Mouse (Mus musculus): ENCODE measurements around the gene Cd96. TPM values are rescaled to one million over a fixed set of nuclear protein-coding genes. Genes with fewer than 3 reads are reported as not detected.
A peak's percentile ranks its signal among the peaks of the same experiment; 100 is the strongest.

The Cd96 gene
- polyA plus RNA-seq, 1 experiment from 2014 or later, result 0.08 TPM

GRCm38 (mm10) chr16:46036261-46036660, 83.8 kb downstream of the Cd96 start:
- no peak for ATAC-seq (ENCODE audit: extremely low read depth, insufficient number of reproducible peaks, low FRiP score, low TSS enrichment)
- no peak overlapping the region for H3K4me2 ChIP-seq
- no peak overlapping the region for H3K27ac ChIP-seq (replicated peaks)
- no peaks in the 10 kb centered on the region for H3K4me1 ChIP-seq
- H3K36me3 ChIP-seq, result no peaks in the 10 kb centered on the region
- no peaks in the 10 kb centered on the region for H3K9me3 ChIP-seq
- H3K27me3 ChIP-seq (replicated peaks), result no peaks in the 10 kb centered on the region
- no peak overlapping the region for H3K9ac ChIP-seq
- H3K4me3 ChIP-seq, result no peak overlapping the region
- WGBS, result 57% methylated on average over 2 of the region's 2 CpGs

GRCm38 (mm10) chr16:46033896-46034295, 86.2 kb downstream of the Cd96 start:
- Histone ChIP-seq H3K4me1 (no peaks in the 10 kb centered on the region), H3K27me3 (replicated peaks) (no peaks in the 10 kb centered on the region), H3K36me3 (no peaks in the 10 kb centered on the region), H3K27ac (replicated peaks) (no peak overlapping the region), H3K4me2 (no peak overlapping the region), H3K9me3 (no peaks in the 10 kb centered on the region), H3K9ac (no peak overlapping the region), H3K4me3 (no peak overlapping the region)
- WGBS, result 63% methylated on average over 9 of the region's 9 CpGs
- ATAC-seq (ENCODE audit: extremely low read depth, insufficient number of reproducible peaks, low FRiP score, low TSS enrichment), result no peak

- Histone ChIP-seq H3K27ac (replicated peaks) (no peak overlapping the region), H3K9ac (no peak overlapping the region), H3K4me2 (no peak overlapping the region), H3K4me3 (no peak overlapping the region), H3K4me1 (no peaks in the 10 kb centered on the region; the same call in 1 of the 2 replicates), H3K27me3 (replicated peaks) (no peaks in the 10 kb centered on the region), H3K36me3 (no peaks in the 10 kb centered on the region), H3K9me3 (no peaks in the 10 kb centered on the region)
- 59% methylated on average over 5 of the region's 5 CpGs for WGBS
- ATAC-seq (ENCODE audit: extremely low read depth, insufficient number of reproducible peaks, low FRiP score, low TSS enrichment), result no peak
Observed at GRCm38 (mm10) chr16:46022958-46023491, 97.0 kb downstream of the Cd96 start.

- 47% methylated on average over 5 of the region's 5 CpGs for WGBS
- no peaks in the 10 kb centered on the region for H3K9me3 ChIP-seq
- ATAC-seq (ENCODE audit: extremely low read depth, insufficient number of reproducible peaks, low FRiP score, low TSS enrichment), result no peak
Observed at GRCm38 (mm10) chr16:46022189-46022928, 97.7 kb downstream of the Cd96 start.

GRCm38 (mm10) chr16:46021302-46021701, 98.7 kb downstream of the Cd96 start:
- WGBS, result 75% methylated on average over 2 of the region's 2 CpGs
- no peak overlapping the region for H3K27ac ChIP-seq (replicated peaks)
- H3K9ac ChIP-seq, result no peak overlapping the region
- no peaks in the 10 kb centered on the region for H3K27me3 ChIP-seq (replicated peaks)
- no peaks in the 10 kb centered on the region for H3K36me3 ChIP-seq
- no peak overlapping the region for H3K4me3 ChIP-seq
- no peak overlapping the region for H3K4me2 ChIP-seq
- no peak for ATAC-seq (ENCODE audit: extremely low read depth, insufficient number of reproducible peaks, low FRiP score, low TSS enrichment)
- H3K4me1 ChIP-seq, result no peaks in the 10 kb centered on the region; the same call in 1 of the 2 replicates
- H3K9me3 ChIP-seq, result no peaks in the 10 kb centered on the region

More at GRCm38 (mm10) chr16:46022189-46022928, 97.7 kb downstream of the Cd96 start:
- no peak overlapping the region for H3K9ac ChIP-seq
- H3K4me3 ChIP-seq, result no peak overlapping the region
- no peak overlapping the region for H3K4me2 ChIP-seq
- H3K36me3 ChIP-seq, result no peaks in the 10 kb centered on the region
- no peak overlapping the region for H3K27ac ChIP-seq (replicated peaks)
- no peaks in the 10 kb centered on the region for H3K27me3 ChIP-seq (replicated peaks)
- no peaks in the 10 kb centered on the region; the same call in 1 of the 2 replicates for H3K4me1 ChIP-seq

GRCm38 (mm10) chr16:46020396-46020795, 99.7 kb downstream of the Cd96 start:
- H3K4me3 ChIP-seq, result no peak overlapping the region
- no peak for ATAC-seq (ENCODE audit: extremely low read depth, insufficient number of reproducible peaks, low FRiP score, low TSS enrichment)
- H3K9ac ChIP-seq, result no peak overlapping the region
- 64% methylated on average over 2 of the region's 2 CpGs for WGBS
- H3K9me3 ChIP-seq, result no peaks in the 10 kb centered on the region
- no peaks in the 10 kb centered on the region; the same call in 1 of the 2 replicates for H3K4me1 ChIP-seq
- H3K36me3 ChIP-seq, result no peaks in the 10 kb centered on the region
- H3K4me2 ChIP-seq, result no peak overlapping the region
- H3K27ac ChIP-seq (replicated peaks), result no peak overlapping the region
- H3K27me3 ChIP-seq (replicated peaks), result no peaks in the 10 kb centered on the region

GRCm38 (mm10) chr16:46019799-46020198, 100.3 kb downstream of the Cd96 start:
- no peaks in the 10 kb centered on the region for H3K36me3 ChIP-seq
- no peak for ATAC-seq (ENCODE audit: extremely low read depth, insufficient number of reproducible peaks, low FRiP score, low TSS enrichment)
- H3K9me3 ChIP-seq, result no peaks in the 10 kb centered on the region
- no peak overlapping the region for H3K27ac ChIP-seq (replicated peaks)
- H3K4me2 ChIP-seq, result no peak overlapping the region
- no peak overlapping the region for H3K4me3 ChIP-seq
- no peaks in the 10 kb centered on the region for H3K27me3 ChIP-seq (replicated peaks)
- 72% methylated on average over 4 of the region's 4 CpGs for WGBS
- no peaks in the 10 kb centered on the region; the same call in 1 of the 2 replicates for H3K4me1 ChIP-seq
- H3K9ac ChIP-seq, result no peak overlapping the region

- no peak overlapping the region for H3K27ac ChIP-seq (replicated peaks)
- no peak overlapping the region for H3K4me3 ChIP-seq
- no peaks in the 10 kb centered on the region for H3K27me3 ChIP-seq (replicated peaks)
- ATAC-seq (ENCODE audit: extremely low read depth, insufficient number of reproducible peaks, low FRiP score, low TSS enrichment), result no peak
- 63% methylated on average over 1 of the region's 1 CpGs for WGBS
- no peaks in the 10 kb centered on the region; the same call in 1 of the 2 replicates for H3K4me1 ChIP-seq
- no peak overlapping the region for H3K4me2 ChIP-seq
- no peaks in the 10 kb centered on the region for H3K36me3 ChIP-seq
- no peaks in the 10 kb centered on the region for H3K9me3 ChIP-seq
- no peak overlapping the region for H3K9ac ChIP-seq
Observed at GRCm38 (mm10) chr16:46019359-46019758, 100.7 kb downstream of the Cd96 start.

GRCm38 (mm10) chr16:46011696-46012095, 108.4 kb downstream of the Cd96 start:
- H3K27ac ChIP-seq (replicated peaks), result no peak overlapping the region
- H3K36me3 ChIP-seq, result no peaks in the 10 kb centered on the region
- H3K9me3 ChIP-seq, result no peaks in the 10 kb centered on the region
- H3K4me2 ChIP-seq, result no peak overlapping the region
- no peak overlapping the region for H3K4me3 ChIP-seq
- no peak for ATAC-seq (ENCODE audit: extremely low read depth, insufficient number of reproducible peaks, low FRiP score, low TSS enrichment)
- H3K9ac ChIP-seq, result no peak overlapping the region
- 78% methylated on average over 1 of the region's 1 CpGs for WGBS
- peaks cover 9% of the 10 kb centered on the region; the same call in 1 of the 2 replicates for H3K27me3 ChIP-seq (replicated peaks)
- peaks cover 13% of the 10 kb centered on the region for H3K4me1 ChIP-seq

GRCm38 (mm10) chr16:46010906-46011220, 109.2 kb downstream of the Cd96 start:
- Histone ChIP-seq H3K4me2 (peak overlapping the region; percentile 87), H3K9me3 (no peaks in the 10 kb centered on the region), H3K9ac (peak overlapping the region; percentile 79), H3K4me3 (peak overlapping the region; percentile 62), H3K27ac (replicated peaks) (peak overlapping the region; percentile 53), H3K36me3 (no peaks in the 10 kb centered on the region), H3K27me3 (replicated peaks) (peaks cover 9% of the 10 kb centered on the region; the same call in 1 of the 2 replicates), H3K4me1 (peaks cover 13% of the 10 kb centered on the region)
- WGBS, result 16% methylated on average over 5 of the region's 5 CpGs
- ATAC-seq (ENCODE audit: extremely low read depth, insufficient number of reproducible peaks, low FRiP score, low TSS enrichment), result no peak

- ATAC-seq (ENCODE audit: extremely low read depth, insufficient number of reproducible peaks, low FRiP score, low TSS enrichment), result peak; percentile 97
- WGBS, result under 1% methylated on average over 39 of the region's 39 CpGs
- Histone ChIP-seq H3K9ac (peak within 1 kb of the TSS; percentile 84), H3K4me2 (peak within 1 kb of the TSS; percentile 87), H3K4me3 (peak within 1 kb of the TSS; percentile 62), H3K9me3 (no peaks in the 10 kb centered on the region), H3K36me3 (no peaks in the 10 kb centered on the region), H3K27me3 (replicated peaks) (peaks cover 9% of the 10 kb centered on the region; the same call in 1 of the 2 replicates), H3K4me1 (peaks cover 13% of the 10 kb centered on the region), H3K27ac (replicated peaks) (peak within 1 kb of the TSS; percentile 53)
Observed at GRCm38 (mm10) chr16:46010153-46010905, 109.7 kb downstream of the Cd96 start, which contains the start of gene Plcxd2. Gene Plcxd2 (minus strand): TSS chr16:46010218.
